Mouse (Mus musculus): ENCODE results near the gene Rnf10.
"Not testable (repeated sequence)": the region's sequence is repeated elsewhere in the genome, so short reads cannot be mapped to it uniquely, and the experiment has no call there.

The Rnf10 gene

GRCm38 (mm10) chr5:115272812-115273548 is at the start of gene Rnf10:
Gene Rnf10, minus strand, starts transcription at chr5:115272898.
- DNase-seq: peak; percentile 96

DNA sequence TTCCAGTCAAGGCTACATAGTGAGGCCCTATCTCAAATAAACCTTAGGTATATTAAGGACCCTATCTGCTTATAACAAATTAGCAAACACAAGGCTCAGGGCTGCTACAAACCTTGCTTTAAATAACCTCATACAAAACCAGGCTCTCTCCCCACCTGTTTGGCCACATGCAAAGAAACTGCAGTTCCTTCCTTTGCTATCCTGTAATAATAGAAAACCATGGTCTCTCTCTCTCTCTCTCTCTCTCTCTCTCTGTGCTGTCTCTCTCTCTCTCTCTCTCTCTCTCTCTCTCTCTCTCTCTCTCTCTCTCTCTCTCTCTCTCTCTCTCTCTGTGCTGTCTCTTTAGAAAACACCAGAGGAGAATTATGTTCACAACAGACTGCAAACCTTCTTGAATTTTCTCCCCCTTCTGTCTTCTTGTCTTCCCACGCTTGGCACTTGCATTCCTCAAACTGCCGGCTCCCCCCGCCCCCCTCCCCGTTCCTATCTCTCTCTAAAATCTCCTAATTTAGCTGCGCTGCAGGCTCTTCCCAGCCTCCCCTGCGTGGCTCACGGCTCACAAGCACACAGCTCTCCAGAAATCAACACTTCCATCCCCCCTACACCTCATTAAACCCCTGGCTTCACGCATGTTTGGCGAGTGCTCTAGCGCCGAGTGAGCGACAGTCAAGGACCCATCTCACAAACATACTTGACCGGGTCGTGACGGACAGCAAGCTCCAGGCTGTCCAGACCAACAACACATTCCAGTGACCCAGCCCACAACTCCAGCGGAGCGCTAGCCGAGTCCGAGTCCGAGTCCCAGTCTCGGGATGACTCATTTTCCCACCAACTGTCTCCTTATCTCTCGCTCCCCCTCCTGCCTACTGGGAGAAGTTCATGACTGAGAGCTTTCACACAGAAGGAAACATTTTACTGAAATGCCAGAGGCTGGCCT is 46.6 kb upstream of the Rnf10 start:
- peak; percentile 86 for DNase-seq

GRCm38 (mm10) chr5:115317645-115318328 is 45.1 kb upstream of the Rnf10 start:
- no peak for DNase-seq

GRCm38 (mm10) chr5:115316968-115317644 is 44.4 kb upstream of the Rnf10 start:
- DNase-seq: no peak

- DNase-seq: no peak
Measured at GRCm38 (mm10) chr5:115313668-115313943, 40.9 kb upstream of the Rnf10 start.

DNA sequence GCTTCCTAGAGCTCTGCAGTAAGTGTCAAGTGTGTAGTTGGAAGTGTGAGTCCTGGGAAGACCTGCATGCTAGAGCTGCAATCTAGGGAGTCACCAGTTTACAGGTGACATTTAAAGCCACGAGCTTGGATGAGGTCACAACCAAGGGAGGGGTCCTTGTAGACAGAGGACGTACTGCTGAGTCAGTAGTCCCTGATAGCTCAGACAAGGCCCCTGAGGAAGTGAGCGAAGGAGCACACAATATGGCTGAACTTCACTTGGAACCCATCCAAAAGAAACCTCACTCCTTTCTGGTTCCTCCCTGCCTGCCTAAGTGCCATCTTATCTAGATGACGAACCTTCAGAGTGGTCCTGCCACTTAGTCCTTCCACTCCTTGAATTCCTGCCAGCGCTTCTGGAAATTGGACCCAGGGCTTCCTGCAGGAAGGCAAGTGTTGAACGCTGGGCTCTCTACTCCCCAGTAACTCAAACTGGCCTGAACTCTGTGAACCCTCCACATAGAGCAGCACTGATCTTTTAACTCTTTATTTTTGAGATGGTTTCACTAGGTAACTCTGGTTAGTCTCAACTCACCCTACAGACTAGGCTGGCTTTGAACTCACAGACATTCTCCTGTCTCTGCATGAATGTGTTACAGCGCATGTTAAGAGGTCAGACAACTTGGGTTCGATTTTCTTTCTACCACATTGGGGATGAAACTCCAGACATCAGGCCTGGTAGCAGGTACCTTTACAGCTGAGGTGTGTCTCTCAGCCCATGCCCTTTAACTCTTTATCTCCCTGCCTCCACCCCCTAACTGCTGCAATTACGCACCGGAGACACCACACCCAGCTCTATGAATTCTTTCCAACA is 40.3 kb upstream of the Rnf10 start:
- no peak for DNase-seq

DNA sequence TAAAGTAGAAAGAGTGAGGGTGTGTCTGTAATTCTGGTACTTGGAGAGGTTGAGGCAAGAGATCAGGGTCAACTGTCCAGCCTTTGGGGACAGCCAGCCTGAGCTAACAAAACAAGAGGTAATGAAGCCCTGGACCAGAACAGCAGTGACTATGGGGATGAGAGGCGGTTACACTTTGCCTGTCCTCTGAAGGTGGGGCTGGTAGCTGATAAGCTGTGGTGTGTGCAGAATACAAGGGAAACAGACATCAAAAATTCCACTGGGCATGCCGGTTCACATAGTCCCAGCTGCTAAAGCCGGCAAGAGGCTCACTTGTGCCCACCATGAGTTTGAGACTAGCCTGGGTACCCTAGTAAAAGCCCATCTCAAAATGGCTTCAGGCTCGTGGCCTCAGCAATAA is 39.7 kb upstream of the Rnf10 start:
- DNase-seq: no peak

DNA sequence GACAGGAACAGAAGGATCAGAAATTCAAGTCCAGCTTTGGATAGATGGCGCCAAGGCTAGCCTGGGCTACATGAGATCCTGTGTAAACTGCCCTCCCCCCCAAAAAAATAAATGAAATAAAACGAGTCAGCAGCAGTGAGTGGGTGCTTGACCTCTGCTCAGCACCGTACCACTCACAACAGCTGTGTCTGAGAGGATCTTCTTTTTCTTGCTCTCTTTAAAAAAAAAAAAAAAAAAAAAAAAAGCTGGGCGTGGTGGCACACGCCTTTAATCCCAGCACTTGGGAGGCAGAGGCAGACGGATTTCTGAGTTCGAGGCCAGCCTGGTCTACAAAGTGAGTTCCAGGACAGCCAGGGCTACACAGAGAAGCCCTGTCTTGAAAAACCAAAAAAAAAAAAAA is 29.5 kb upstream of the Rnf10 start:
- not testable (repeated sequence) for DNase-seq

DNA sequence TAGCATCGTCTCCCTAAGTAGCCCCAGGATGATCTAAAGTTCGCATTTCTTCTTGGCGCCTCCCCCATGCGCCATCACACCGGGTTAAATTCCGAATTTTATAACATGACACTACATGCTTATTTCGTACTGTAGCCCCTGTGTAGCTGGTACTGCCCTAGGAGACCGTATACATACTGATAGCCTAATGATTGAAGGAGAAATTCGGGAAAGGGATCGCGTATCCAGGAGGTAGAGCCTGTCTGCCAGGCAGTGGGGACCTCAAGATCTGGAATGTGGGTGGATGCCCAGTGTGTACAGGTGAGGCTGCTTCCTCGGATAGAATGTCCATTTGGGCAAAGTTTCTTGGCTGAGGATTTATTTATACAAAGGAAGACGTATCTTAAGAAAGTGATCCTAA is 28.9 kb upstream of the Rnf10 start:
- no peak for DNase-seq

DNA sequence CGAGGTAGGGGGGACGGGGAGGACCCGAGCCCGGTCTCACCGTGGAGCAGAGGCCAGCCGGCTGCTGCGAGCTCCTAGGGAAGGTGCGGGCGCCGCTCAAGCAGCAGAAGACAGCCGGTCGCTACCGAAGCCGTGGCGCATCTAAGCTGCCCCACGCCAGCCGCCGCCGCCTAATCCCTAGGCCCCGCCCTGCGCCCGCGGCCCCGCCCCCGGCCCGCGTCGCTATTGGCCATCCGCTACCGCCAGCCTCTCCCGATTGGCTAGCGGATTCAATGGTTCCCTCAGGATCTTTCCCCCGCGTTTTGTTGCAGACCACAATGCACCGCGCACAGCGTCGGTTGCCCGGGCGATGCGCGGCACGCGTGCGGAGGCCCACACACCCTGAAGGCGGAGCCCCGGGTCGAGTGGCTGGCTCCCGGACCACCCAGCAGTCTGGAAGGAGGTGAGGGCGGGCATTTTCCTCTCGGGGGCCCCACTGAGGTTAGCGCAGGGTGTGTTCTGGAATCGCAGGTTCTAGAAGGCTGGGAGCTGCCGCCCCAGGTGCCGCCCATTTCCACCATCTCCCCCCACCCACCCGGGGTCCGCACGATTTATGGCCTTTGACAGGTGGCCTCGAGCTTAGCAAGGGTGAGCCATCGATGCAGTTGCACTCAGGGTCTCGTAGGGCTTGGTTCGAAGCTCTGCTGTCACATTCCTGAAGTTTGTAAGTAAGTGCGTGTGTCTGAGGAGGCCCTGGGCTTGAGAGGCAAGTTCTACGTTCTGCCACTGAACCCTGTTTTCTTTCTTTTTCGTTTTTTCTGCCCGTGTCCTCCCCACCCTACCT is 28.3 kb upstream of the Rnf10 start, which contains the start of gene Dynll1:
TSS of gene Dynll1 (minus strand) at position 208 of the 823 bp plus-strand sequence.
- peak; percentile 99 for DNase-seq

DNA sequence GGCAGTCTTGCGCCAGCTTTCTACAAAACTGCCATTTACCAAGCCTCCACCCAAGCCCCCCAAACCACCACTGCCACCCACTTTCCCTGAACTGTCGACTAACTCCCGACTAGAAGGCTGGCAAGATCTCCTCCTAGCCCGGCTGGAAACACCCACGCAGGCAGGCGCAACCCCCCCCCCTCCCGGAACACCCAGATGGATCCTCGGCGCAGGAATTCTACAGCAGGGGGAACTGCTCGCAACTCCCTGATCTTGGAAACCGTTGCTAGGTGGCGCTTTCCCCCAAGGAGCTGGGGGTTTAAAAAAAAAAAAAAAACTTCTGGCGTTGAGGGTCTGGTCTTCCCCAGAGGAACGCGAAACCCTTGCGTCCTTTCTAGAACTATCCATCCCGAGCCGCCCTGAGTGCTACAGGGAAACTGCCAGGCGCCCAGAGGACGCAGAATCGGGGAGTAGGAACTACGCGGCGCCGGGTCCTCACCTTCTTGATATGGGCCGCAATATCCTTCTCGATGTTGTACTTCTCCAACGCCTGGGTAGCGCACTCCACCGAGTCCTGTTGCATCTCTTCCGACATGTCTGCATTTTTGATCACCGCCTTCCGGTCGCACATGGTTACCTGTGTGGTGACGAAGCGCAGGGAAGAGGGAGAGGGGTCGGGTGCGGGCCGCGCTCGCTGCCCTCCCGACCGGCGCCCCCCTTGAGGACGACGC is 27.5 kb upstream of the Rnf10 start:
- DNase-seq: peak; percentile 64

GRCm38 (mm10) chr5:115296347-115296746 is 23.6 kb upstream of the Rnf10 start:
- no peak for DNase-seq

DNA sequence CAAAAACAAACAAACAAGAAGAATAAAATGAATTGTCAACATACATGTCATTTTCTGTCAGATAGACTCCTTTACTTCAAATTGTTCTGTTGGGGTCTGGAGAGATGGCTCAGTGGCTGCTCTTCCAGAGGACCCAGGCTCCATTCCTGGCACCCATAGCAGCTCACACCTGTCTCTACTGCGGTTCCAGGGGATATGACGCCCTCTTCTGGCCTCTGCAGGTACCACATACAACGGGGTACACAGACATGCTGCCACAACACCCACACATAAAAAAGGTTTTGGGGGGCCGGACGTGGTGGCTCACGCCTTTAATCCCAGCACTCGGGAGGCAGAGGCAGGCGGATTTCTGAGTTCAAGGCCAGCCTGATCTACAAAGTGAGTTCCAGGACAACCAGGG is 21.5 kb upstream of the Rnf10 start:
- no peak for DNase-seq

- no peak for DNase-seq
Measured at GRCm38 (mm10) chr5:115284735-115285134, 12.0 kb upstream of the Rnf10 start.

DNA sequence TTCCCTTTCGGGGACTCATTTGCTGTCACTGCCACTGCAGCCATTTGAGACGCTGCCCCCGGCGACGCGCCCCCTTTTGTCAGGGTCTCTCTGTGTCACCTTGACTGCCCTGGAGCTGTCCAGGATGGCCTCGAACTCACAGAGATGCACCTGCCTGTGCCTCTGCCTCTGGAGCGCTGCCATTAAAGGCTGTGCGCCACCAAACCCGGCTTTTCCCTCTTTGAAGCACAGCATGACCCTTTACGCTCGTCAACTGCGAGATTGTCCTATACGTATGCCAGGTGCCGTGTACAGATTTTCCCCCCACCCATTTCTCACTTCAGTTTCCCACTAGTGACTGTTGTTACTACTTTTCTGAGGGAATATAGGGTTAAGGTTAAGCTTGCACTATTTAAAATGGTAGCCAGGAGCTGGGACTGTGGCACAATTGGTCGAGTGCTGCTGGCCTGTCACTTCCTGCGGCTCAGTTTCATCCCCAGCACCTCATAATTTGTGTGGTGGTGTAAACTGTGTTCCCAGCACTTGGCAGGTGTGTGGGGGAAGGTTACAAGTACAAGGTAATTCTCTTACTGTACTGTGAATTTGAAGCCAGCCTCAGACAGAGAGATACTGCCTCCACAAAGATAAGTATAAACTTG is 7.5 kb upstream of the Rnf10 start:
- DNase-seq: no peak

DNA sequence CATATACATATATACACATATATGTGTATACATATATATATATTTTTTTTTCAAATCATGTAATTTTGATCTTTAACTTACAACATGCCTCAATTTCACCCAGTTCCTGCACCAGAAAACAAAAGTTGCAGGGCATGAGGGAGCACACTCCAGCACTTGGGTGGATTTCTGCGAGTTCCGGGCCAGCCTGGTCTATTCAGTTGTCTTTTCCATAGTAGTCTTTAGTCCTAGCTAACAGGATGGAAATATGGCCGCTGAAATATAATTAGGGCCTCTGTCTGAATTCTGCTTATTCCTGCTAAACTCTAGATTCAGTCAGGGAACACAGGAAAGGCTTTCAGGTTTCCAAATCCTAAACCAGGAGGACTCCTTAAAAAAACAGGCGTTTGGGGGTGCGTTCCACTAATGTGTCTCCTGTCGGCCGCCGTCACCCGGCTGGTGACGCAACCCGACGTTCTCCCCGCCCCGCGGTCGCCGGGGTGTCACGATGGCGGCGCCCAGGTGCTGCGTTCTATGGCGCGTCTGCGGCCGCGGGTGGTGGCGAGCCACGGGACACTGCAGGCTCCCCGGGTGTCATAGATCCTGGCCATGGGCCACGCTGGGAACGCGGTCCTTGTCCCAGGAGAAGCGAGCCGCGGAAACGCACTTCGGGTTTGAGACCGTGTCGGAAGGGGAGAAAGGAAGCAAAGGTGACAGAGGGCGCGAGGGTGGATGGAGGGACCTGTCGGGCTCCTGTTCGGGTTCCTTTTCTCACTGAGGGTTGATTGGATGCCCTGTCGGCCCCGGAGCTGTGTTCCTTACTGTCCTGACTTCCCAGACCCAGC is 6.7 kb upstream of the Rnf10 start, which contains the start of gene Coq5:
TSS of gene Coq5 (plus strand) at position 441 of the 824 bp plus-strand sequence.
- DNase-seq: peak; percentile 89

- no peak for DNase-seq
Measured at GRCm38 (mm10) chr5:115278785-115279184, 6.1 kb upstream of the Rnf10 start.

DNA sequence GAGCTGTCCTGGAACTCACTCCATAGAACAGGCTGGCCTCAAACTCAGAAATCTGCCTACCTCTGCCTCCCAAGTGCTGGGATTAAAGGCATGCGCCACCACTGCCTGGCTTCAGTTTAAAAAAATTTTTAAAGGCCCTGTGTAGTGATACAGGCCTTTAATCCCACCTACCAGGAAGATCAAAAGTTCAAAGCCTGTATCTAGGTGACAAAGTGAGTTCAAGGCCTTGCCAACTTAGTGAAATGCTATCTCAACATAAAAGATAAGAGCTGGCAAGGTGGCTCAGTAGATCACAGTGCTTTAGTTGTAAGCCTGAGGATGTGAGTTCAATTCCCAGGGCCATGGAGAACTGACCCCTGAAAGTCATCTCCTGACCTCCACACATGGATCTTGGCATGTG is 5.4 kb upstream of the Rnf10 start:
- no peak for DNase-seq

DNA sequence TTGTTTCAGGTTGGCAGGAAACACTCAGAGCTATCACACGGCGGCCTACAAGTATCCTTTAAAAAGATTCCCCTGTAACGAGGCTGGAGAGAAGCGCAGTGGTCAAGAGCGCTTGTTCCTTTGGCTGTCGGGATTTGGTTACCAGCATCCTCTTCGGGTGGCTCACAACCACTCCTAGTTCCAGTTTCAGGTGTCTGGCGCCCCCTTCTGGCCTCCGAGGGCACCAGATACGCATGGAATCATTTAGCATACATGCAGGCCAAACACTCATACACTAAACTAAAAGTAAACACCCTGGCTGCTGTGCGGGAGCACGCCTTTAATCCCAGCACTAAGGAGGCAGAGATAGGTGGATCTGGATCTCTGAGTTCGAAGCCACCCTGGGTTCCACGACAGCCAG is 3.3 kb upstream of the Rnf10 start:
- DNase-seq: no peak
